Comparison of ENCODE assay signal across 8 mouse cellular contexts in the genomic region with DNA sequence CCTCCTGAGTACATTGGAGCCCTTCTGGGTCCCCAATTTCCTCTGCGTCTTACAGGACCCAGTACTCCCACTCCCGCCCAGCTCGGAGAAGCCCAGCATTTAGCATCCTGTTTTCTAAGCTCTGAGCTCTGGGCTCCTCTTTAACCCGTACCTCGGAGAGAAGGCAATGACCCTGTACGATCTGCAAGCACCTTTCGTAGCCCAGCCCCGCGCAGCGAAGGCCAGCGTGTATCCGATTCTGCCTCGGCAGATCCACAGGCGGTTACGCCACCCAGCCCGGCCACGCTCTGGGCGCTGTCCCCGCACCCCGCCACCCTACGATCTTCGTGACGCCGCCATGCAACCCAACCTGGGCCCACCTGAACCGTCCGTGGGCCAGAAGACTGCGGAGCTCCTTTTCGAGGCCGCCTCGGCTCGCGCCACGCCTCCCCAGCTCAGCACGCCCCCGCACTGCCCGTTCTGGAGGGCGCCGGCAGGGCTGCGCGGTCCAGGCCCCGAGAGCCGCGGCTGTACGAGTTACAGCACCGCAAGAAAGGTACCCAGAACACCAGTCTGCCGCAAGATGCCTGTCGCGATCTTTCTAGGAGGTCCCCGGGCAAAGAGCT. TPM values are rescaled to one million over a fixed set of nuclear protein-coding genes. Genes with fewer than 3 reads are reported as not detected.
DNase-seq lines count a peak whose midpoint lies in the region; ATAC-seq and TF ChIP-seq lines count a peak whose summit lies in the region.

A gene (plus strand): TSS at position 482 of the 605 bp plus-strand sequence.

- peaks cover 17% of the 10 kb centered on the region for H3K4me1 ChIP-seq in kidney, postnatal 0 days (replicated peaks; ENCODE audit: insufficient read depth, low read length)
- peaks cover 12% of the 10 kb centered on the region for H3K4me1 ChIP-seq in intestine, embryonic 16.5 days (ENCODE audit: control insufficient read depth, insufficient read depth, low read length)
- H3K4me1 ChIP-seq in midbrain, embryonic 10.5 days: peaks cover 25% of the 10 kb centered on the region

- H3K27me3 ChIP-seq in kidney, postnatal 0 days (ENCODE audit: insufficient read depth, low read length): no peaks in the 10 kb centered on the region
- no peaks in the 10 kb centered on the region for H3K27me3 ChIP-seq in intestine, embryonic 16.5 days (replicated peaks; ENCODE audit: control insufficient read depth, insufficient read depth, low read length)
- no peaks in the 10 kb centered on the region for H3K27me3 ChIP-seq in midbrain, embryonic 10.5 days (ENCODE audit: low read depth, poor library complexity, severe bottlenecking)

- H3K4me2 ChIP-seq in kidney, postnatal 0 days (ENCODE audit: low read length): peak within 1 kb of the TSS; percentile 94
- H3K4me2 ChIP-seq in intestine, embryonic 16.5 days (ENCODE audit: low read depth, low read length): peak within 1 kb of the TSS; percentile 89

- WGBS in kidney, postnatal 0 days: under 1% methylated on average over 48 of the region's 49 CpGs
- under 1% methylated on average over 49 of the region's 49 CpGs for WGBS in intestine, embryonic 16.5 days
- 0% methylated on average over 49 of the region's 49 CpGs for WGBS in midbrain, embryonic 10.5 days

- H3K9ac ChIP-seq in kidney, postnatal 0 days (ENCODE audit: low read depth, low read length): peak within 1 kb of the TSS; percentile 89
- H3K9ac ChIP-seq in intestine, embryonic 16.5 days (ENCODE audit: low read depth, low read length): peak within 1 kb of the TSS; percentile 95

- H3K36me3 ChIP-seq in kidney, postnatal 0 days (ENCODE audit: insufficient read depth, low read length): 0 out of 2 replicates have a peak, but pooled peaks cover 8% of the 10 kb centered on the region
- no peaks in the 10 kb centered on the region for H3K36me3 ChIP-seq in intestine, embryonic 16.5 days (ENCODE audit: control insufficient read depth, insufficient read depth, low read length)
- peaks cover 39% of the 10 kb centered on the region for H3K36me3 ChIP-seq in midbrain, embryonic 10.5 days

- H3K27ac ChIP-seq in kidney, postnatal 0 days: peak within 1 kb of the TSS; percentile 95
- peak within 1 kb of the TSS; percentile 94 for H3K27ac ChIP-seq in intestine, embryonic 16.5 days (ENCODE audit: low read length)
- H3K27ac ChIP-seq in midbrain, embryonic 10.5 days (replicated peaks): peak within 1 kb of the TSS; percentile 92

- H3K4me3 ChIP-seq in kidney, postnatal 0 days (replicated peaks; ENCODE audit: low read depth, low read length): peak within 1 kb of the TSS; percentile 81
- peak within 1 kb of the TSS; percentile 87 for H3K4me3 ChIP-seq in intestine, embryonic 16.5 days (ENCODE audit: low read length)
- H3K4me3 ChIP-seq in midbrain, embryonic 10.5 days: peak within 1 kb of the TSS; percentile 83

- no peak for DNase-seq in kidney, postnatal 0 days (ENCODE audit: low spot score)
- no peak for DNase-seq in kidney, postnatal 36 days
- no peak for DNase-seq in adrenal gland, postnatal 10 days
- DNase-seq in gastrocnemius, postnatal 25 days: no peak
- DNase-seq in midbrain, embryonic 10.5 days (ENCODE audit: low spot score): no peak
- no peak for DNase-seq in thymus, adult 18-20 months
- DNase-seq in spleen, postnatal 4 days (ENCODE audit: low spot score in 2 of 2): no peak

- ATAC-seq in kidney, postnatal 0 days (replicated peaks; ENCODE audit: low FRiP score, low read depth): no peak
- ATAC-seq in intestine, embryonic 16.5 days: no peak

- H3K9me3 ChIP-seq in kidney, postnatal 0 days (replicated peaks; ENCODE audit: low read length): no peaks in the 10 kb centered on the region
- no peaks in the 10 kb centered on the region for H3K9me3 ChIP-seq in intestine, embryonic 16.5 days (ENCODE audit: control insufficient read depth, low read length)
- no peaks in the 10 kb centered on the region for H3K9me3 ChIP-seq in midbrain, embryonic 10.5 days (replicated peaks)

- TF ChIP-seq CTCF in kidney, postnatal 0 days (IDR thresholded peaks at IDR 0.05; ENCODE audit: low read depth): no peak

RNA-seq across cellular contexts. Expression of the gene that starts here (rescaled TPM):
- 228 and 235 TPM in 2 replicates for polyA plus RNA-seq in kidney, postnatal 0 days (2015; fragmentation: Nextera tagmentation; extraction: Ambion mirVana)
- 100 to 1,000 TPM in 1 of 2 experiments, 10 to 100 TPM in 1; 99.1 to 114 TPM for total RNA-seq in adrenal gland, postnatal 10 days (2021)
- 10 to 100 TPM; 28.2 to 28.4 TPM for total RNA-seq in gastrocnemius, postnatal 25 days (2021)
- polyA plus RNA-seq in intestine, embryonic 16.5 days (2015; fragmentation: Nextera tagmentation; extraction: Ambion mirVana): 191 and 208 TPM in 2 replicates
- polyA plus RNA-seq in midbrain, embryonic 10.5 days (2016; fragmentation: Nextera tagmentation; extraction: Ambion mirVana): 251 and 266 TPM in 2 replicates
